Mouse (Mus musculus) testis, adult 2 months (tissue): ENCODE measurements at regions not wholly inside any gene's neighbourhood (a gene's known extent, or its start where the extent isn't known, plus 50 kb on each side); places are given as distances from the start of the nearest gene placed in this dataset.

Experiments
- CTCF ChIP-seq: fragments of 200-500 bp; IDR thresholded peaks from 2 replicates; pipeline ENCODE4 v1.5.1; 2012; ENCODE audit warnings: low read depth, mild to moderate bottlenecking, inconsistent platforms, low read length, moderate library complexity; ENCODE audit not compliant: control insufficient read depth, insufficient read depth, insufficient replicate concordance
- POLR2A ChIP-seq: fragments of 200-500 bp; IDR thresholded peaks from 2 replicates; pipeline ENCODE4 v1.6.1; 2012; ENCODE audit warnings: low read depth, mild to moderate bottlenecking, inconsistent platforms, low read length, moderate library complexity; ENCODE audit not compliant: control insufficient read depth

DNA sequence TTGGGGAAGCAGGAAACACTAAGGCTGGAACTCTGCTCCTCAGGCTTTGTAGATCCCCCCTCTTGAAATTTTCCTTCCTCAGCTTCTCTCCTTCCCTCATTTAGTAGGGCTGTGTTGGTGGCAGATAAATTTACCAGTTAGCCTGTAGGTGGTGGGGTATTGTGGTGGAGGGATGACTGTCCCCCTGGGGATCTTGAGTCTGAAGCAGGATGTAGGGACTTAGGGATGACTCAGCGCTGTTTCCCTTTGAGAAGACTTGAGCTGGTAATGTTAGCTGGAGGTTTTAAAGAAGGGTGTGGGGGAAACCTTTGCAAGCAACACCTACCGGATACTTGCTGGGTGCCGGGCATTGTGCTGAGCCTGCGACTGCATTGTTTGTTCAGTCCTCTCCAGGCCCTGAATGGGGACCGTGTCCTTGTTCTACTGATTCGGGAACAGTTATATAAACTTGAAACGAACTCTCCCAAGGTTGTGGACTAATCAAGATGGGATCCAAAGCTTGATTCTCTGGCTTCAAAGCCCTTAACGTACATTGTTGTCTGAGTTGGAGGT, 115.5 kb upstream of the Fstl4 start:
- TF ChIP-seq POLR2A (no peak), CTCF (no peak)
